Mouse (Mus musculus) cerebellum, adult 2 months (tissue): ENCODE measurements at regions not wholly inside any gene's neighbourhood (a gene's known extent, or its start where the extent isn't known, plus 50 kb on each side); places are given as distances from the start of the nearest gene placed in this dataset.

Experiments used
- CTCF ChIP-seq: fragments of 200-500 bp; IDR thresholded peaks from 2 replicates; pipeline ENCODE4 v1.5.1; 2011; ENCODE audit warnings: low read depth, mild to moderate bottlenecking, control low read depth, low read length, moderate library complexity, borderline replicate concordance; ENCODE audit not compliant: insufficient read depth
- POLR2A ChIP-seq: fragments of 200-500 bp; IDR thresholded peaks from 2 replicates; pipeline ENCODE4 v1.6.1; 2011; ENCODE audit warnings: low read length, control low read depth, borderline replicate concordance; ENCODE audit not compliant: insufficient read depth

DNA sequence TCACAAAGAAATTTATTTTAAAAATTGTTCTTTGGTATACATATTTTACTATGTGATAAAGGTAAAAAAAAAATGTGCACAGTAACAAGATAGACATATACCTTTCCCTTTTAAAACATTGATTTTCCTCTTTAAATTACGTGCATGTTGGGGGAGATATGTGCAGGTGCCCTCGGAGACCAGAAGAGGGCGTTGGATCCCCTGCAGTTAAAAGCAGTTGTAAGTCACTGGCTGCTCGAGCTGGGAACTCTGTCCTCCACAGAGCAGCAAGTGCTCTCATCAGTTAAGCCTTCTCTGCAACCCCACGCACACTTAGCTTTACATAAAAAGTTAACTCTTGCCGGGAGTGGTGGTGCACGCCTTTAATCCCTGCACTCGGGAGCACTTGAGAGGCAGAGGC, 172.3 kb upstream of the Foxn2 start:
- TF ChIP-seq POLR2A (no peak), CTCF (no peak)
